Mouse (Mus musculus) megakaryocyte, adult 5-6 weeks (primary cell): ENCODE results near the gene Cpsf6. TPM values are rescaled to one million over a fixed set of nuclear protein-coding genes. Genes with fewer than 3 reads are reported as not detected.

Source experiments
- ATAC-seq: 2 replicates; pipeline ENCODE4 v1.8.0; 2016; ENCODE audit warnings: mild to moderate bottlenecking, inconsistent platforms; ENCODE audit not compliant: poor library complexity, severe bottlenecking
- total RNA-seq, 2 experiments: library from RNA; stranded (forward) in 1 of 2; stranded (reverse) in 1 of 2; fragments of 153-499, 151-499 nt in 1 of 2; fragments of 221-1000, 200-1000 nt in 1 of 2; gene quantifications; 2 replicates each; pipeline versions ENCODE4 v1.2.3 to v1.2.4; 2015 to 2017

Gene Cpsf6
- total RNA-seq, 2 experiments from 2014 or later, result 70.3 to 103 TPM

GRCm38 (mm10) chr10:117415364-117416057 is 35.7 kb upstream of the Cpsf6 start:
- ATAC-seq, result no peak

DNA sequence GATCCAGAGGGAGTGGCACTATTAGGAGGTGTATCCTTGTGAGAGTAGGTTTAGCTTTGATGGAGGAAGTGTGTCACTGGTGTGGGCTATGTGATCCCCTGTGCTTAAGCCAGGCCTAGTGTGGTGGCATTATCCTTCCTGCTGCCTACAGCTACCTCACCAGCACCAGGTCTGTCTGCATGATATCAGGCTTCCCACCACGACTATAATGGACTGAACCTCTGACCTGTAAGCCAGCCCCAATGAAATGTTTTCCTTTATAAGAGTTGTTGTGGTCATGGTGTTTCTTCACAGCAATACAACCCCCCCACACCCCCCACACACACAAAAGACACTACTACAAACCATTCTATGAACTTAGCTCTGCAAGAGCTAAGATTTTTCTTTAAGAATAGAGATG is 34.9 kb upstream of the Cpsf6 start:
- ATAC-seq, result no peak

DNA sequence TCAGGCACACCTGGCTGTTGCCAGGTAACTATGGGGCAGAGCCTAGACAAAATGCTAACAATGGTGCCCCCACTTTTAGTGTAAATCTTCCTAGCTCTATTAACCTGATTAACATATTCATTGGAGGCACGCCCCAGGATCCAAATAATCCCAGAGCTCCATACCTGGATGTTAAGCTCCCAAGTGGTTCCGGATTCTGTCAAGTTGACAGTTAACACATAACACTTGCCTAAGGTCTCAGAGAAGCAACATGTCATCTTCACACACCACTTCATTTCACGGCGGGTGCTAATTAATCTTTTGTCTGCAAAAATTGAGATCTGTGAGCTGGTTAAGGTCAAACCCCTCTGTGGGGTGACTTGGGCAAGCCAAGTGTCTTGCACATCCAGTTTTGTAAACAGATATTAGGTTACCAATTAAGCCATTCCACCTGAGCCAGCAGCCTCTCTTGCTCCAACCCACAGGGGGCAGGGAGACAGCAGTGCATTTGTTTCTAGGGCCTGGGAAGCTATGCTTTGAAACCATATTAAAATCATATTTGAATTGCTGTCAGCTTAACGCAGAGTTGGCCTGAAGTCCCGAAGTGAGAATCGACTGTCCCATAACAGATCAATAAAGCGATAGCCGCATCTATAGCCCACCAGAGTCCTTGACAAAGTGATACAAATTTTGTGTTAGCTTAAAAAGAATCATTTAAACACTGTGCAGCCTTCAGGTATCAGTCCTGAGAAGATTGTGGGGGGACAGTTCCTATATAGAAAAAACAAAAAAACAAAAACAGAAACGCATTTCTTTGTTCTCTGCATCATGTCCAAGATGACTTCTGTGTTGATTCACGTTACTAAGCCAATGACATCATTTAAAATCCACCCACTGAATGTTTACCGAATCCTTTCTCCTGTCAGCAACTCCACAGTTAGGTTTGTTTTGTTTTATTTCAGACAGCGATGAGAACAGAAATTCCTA is 34.0 kb upstream of the Cpsf6 start:
- no peak for ATAC-seq

- peak; percentile 44 for ATAC-seq
Measured at GRCm38 (mm10) chr10:117412474-117413057, 32.8 kb upstream of the Cpsf6 start.

GRCm38 (mm10) chr10:117411716-117412473 is 32.1 kb upstream of the Cpsf6 start:
- ATAC-seq, result no peak

GRCm38 (mm10) chr10:117411131-117411530 is 31.3 kb upstream of the Cpsf6 start:
- ATAC-seq, result no peak

DNA sequence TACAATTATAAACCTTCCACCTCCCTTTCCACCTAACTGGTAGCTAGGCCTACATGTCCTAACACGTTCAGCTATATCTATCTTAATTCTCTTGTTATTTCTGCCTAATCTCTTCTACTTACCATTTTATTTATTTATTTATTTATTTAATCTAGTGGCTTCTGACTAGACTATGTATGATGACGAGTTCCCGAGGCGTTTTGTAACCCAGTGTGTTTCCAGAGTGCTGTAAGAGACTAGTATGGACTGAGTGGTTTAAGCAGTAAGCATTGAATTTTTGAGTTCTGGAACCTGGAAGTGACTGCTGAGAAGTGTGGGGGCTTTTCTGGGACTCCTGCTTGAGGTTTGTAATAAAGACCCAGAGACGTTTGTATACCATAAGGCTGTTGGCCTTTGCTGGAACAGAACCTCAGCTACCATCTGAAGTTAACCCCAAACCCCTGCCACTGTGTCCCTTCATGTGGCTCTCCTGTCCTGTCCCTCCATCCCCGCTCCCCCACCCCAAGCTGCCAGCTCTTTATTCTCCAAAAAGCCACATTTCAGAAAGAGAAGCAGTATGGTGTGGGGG is 30.8 kb upstream of the Cpsf6 start:
- no peak for ATAC-seq

DNA sequence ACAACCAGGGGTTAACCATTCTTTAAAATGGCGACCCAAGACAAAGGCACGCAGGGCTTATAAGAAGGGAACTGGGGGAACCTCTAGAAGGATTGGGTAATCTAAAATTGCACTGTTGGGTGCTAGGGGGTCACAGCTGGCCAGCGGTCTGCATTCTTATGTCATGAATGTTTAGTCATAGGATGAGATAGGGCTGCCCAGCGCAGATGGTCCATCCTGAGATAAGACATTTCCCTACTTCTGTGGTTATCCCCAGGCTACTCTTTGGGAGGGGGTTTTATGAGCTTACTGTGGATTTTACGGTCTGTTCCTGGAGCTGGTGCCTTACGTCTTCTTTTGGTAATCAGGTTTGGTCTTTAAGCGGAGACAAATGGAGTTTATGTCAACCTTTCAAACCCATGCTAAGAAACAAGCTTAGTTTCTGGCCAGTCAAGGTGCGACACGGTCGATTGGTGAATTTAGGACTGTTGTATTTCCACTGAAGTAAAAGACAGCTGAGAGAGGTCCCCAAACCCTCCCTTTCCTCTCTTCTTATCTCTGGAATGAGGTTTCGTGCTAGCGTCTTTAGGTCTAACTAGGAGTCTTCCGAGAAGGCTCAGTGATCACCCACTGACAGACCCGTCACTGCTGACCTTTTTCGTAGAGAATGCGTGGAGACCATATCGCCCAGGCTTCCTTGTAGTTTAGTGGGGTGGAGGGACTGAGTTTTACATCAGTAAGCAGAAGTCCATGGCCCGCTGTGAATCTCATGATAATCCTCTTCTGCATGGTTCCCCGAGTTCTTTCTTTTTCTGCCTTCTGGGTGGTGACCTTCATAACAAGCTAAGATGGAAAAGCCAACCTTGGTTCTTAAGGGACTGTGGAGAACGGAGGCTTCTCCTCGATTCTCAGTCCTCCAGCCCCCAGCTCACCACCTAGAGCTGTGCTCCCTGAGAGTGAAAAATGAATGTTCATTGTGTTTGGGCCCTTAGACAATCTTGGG is 29.8 kb upstream of the Cpsf6 start:
- peak; percentile 30; the same call in 1 of the 2 replicates for ATAC-seq

- no peak for ATAC-seq
Measured at GRCm38 (mm10) chr10:117408545-117409372, 28.9 kb upstream of the Cpsf6 start.

GRCm38 (mm10) chr10:117407734-117408288 is 28.0 kb upstream of the Cpsf6 start:
- ATAC-seq, result no peak

DNA sequence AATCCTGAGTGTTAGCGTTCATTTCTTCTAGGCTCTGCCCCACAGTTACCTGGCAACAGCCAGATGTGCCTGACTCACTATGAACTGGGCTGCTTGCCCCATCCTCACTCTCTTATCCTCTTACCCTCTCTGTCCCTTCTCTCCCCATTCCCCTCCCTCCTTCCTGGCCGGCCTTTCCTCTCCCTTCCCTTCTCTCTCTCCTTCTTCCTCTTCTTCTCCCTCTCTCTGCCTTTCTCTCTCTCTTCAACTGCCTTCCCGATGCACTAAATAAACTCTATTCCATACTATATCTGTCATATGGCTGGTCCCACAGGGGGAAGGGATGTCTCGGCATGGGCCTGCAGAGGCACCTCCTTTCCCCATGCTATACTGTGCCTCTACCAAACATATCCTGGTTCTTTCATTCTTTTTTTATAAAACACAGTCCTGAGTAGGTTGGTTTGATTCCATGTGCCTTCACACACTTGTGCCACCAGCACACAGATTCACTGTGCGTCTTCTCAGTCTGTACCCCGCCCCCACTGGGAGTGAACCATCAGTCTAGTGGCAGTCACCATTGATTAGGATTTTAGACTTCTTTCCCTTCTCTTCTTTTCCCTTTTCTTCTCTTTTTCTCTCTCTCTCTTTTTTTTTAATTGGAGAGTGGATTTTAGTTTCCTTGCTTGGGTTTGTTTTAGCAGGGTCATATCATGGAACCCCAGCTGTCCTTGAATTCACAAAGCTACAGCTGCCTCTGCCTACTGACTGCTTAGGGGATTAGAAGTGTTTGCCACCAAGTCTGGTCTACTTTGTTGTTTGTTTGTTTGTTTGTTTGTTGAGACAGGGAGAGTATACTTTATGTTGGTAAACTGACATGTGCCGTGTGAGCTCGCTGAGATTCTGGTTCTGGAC is 27.3 kb upstream of the Cpsf6 start:
- ATAC-seq, result no peak

DNA sequence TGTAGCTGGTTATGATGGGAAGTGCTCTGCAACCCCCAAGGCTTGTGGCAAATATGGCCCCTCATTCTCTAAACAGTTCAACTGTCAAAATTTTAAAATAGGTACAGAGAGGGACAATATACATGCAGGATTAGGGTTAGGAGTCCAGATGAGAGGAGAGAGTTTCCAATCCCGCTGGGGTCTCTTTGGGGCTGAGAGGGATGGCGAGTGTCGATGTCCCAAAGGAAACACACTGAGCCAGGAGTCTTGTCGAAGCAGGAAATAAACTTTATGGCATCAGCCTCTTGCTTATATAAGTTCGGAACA is 26.4 kb upstream of the Cpsf6 start:
- no peak for ATAC-seq

DNA sequence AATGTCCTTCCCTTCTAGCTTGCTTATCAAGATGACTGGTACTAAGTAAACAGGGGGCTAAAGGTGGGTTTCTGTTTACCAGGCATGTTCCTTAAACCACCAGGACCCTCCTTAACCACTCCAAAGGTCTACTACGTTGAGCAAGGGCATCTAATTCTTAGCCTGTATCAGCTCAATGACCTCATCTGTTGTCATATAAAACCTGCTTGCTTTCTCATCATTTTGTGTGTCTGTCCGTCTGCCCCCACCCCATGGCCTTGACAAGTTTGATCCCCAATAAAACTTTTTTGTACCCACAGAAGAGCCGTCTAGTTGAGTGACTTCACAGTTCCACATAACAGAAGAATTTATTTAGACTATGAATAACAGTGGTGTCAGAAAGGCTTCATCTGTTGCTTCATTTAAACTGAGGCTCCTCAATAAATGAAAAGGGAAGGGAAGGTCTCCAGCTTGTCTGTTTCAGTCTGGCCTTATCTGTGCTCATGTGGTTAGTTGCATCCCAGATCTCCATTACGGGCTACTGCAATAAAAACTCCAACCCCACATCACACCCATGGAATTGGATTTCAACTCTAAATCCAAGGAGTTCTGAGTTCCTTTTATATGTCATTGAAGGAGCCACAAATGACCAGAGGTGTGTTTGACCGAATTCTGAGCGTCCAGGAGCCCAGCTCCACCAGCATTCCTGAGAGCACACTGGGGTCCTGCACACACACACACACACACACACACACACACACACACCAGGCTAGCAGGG is 25.9 kb upstream of the Cpsf6 start:
- no peak for ATAC-seq

DNA sequence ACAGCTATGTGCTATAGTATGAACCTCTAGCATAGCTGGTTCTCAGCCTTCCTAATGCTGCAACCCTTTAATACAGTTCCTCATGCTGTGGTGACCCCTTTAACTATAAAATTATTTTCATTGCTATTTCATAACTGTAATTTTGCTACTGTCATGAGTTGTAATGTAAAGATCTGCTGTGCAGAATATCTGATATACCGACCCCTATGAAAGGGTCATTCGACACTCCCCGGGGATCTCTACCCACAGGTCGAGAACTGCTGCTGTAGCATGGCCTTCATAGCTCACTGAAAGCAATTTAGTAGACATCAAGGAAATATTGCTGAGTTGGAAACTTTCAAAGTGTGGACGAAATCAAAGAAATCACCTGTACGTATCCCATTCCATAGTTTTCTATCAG is 24.6 kb upstream of the Cpsf6 start:
- ATAC-seq, result no peak

DNA sequence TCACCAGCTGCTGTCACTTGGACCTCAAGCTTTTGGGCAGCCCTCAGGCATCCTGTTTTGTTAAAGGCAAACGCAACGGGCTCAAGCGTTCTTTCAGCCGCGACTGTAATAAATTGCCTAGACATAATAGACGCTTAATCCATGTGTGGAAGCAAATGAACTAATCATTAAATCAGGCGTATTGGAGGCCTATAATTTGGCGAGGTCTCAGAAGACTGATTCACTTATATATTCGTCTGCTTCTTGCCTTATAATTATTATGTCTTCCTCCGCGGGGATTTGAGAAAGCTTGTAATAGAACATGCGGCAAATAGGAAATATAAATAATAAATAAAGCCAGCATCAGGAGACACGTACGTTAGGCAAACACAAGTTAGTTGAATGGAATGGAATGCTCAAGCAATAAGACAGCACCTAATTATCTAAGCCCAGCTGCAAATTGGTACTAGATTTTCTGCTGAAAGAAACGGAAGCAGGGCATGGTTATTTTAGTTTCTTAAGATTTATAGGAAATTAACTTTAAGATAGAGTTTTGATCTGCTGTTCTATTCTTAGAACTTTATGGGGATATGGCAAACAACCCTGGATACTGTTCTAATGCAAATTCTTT is 23.6 kb upstream of the Cpsf6 start:
- no peak for ATAC-seq
